Comparison of ENCODE assay signal across 10 mouse cellular contexts in genomic region chr10:14404070-14404469, GRCm38 (mm10).
DNase-seq lines count a peak whose midpoint lies in the region; ATAC-seq and TF ChIP-seq lines count a peak whose summit lies in the region.
"Had no signal": no experiment of that assay in that cellular context is flagged by ENCODE, and none has a peak within 500 bp of the region (broad histone marks: within the 10 kb centered on the region; RNA-seq: fewer than 3 reads in every experiment).

No protein-coding gene starts in this region.

- no peak overlapping the region for H3K4me2 ChIP-seq in embryonic facial prominence, embryonic 11.5 days (ENCODE audit: low read depth, low read length)
- H3K4me2 ChIP-seq in liver, embryonic 12.5 days: no peak overlapping the region
- H3K4me2 ChIP-seq in lung, postnatal 0 days (replicated peaks; ENCODE audit: low read depth, low read length): no peak overlapping the region
- H3K4me2 ChIP-seq: heart, embryonic 13.5 days had no signal

- TF ChIP-seq EP300 in lung, postnatal 0 days (IDR thresholded peaks at IDR 0.05): no peak

- DNase-seq in embryonic facial prominence, embryonic 11.5 days (ENCODE audit: low spot score): peak; percentile 63
- no peak for DNase-seq in embryonic facial prominence, embryonic 10.5 days (ENCODE audit: low spot score)
- peak; percentile 26 for DNase-seq in liver, adult 2 months (ENCODE audit: extremely low read depth, low read depth, low spot score)
- DNase-seq in adrenal gland, postnatal 25 days: peak; percentile 2
- peak; percentile 42 for DNase-seq in lung, postnatal 0 days (ENCODE audit: low spot score)
- DNase-seq in cerebellum, adult 18-20 months: no peak
- no peak for DNase-seq in ovary, postnatal 14 days (ENCODE audit: low spot score)

- H3K36me3 ChIP-seq in embryonic facial prominence, embryonic 11.5 days (replicated peaks; ENCODE audit: control insufficient read depth, insufficient read depth, low read depth, low read length): no peaks in the 10 kb centered on the region
- no peaks in the 10 kb centered on the region for H3K36me3 ChIP-seq in embryonic facial prominence, embryonic 10.5 days (replicated peaks)
- no peaks in the 10 kb centered on the region for H3K36me3 ChIP-seq in liver, adult 2 months (ENCODE audit: control insufficient read depth, insufficient read depth, low read length)
- H3K36me3 ChIP-seq in liver, embryonic 12.5 days: no peaks in the 10 kb centered on the region
- no peaks in the 10 kb centered on the region for H3K36me3 ChIP-seq in lung, postnatal 0 days (ENCODE audit: insufficient read depth, low read length)

- no peak for TF ChIP-seq POLR2A in liver, adult 2 months (IDR thresholded peaks at IDR 0.05; ENCODE audit: extremely low read depth, insufficient read depth, low read length)

- no peak overlapping the region for H3K4me3 ChIP-seq in embryonic facial prominence, embryonic 11.5 days (ENCODE audit: low read depth, low read length)
- H3K4me3 ChIP-seq in embryonic facial prominence, embryonic 10.5 days: no peak overlapping the region
- no peak overlapping the region for H3K4me3 ChIP-seq in liver, adult 2 months (ENCODE audit: insufficient read depth, low read depth, low read length)
- H3K4me3 ChIP-seq in liver, embryonic 12.5 days: no peak overlapping the region
- H3K4me3 ChIP-seq in lung, postnatal 0 days (ENCODE audit: low read depth, low read length): no peak overlapping the region
- H3K4me3 ChIP-seq: heart, embryonic 13.5 days; megakaryocyte, embryonic 14.5 days had no signal

- H3K27me3 ChIP-seq in embryonic facial prominence, embryonic 11.5 days (ENCODE audit: control insufficient read depth, insufficient read depth, low read length): no peaks in the 10 kb centered on the region
- H3K27me3 ChIP-seq in embryonic facial prominence, embryonic 10.5 days (replicated peaks; ENCODE audit: low read depth, poor library complexity, severe bottlenecking): no peaks in the 10 kb centered on the region
- H3K27me3 ChIP-seq in liver, adult 2 months (ENCODE audit: control insufficient read depth, insufficient read depth, low read length): no peaks in the 10 kb centered on the region
- no peaks in the 10 kb centered on the region for H3K27me3 ChIP-seq in liver, embryonic 12.5 days (replicated peaks)
- no peaks in the 10 kb centered on the region for H3K27me3 ChIP-seq in lung, postnatal 0 days (replicated peaks; ENCODE audit: insufficient read depth, low read length)
- H3K27me3 ChIP-seq: heart, embryonic 13.5 days; megakaryocyte, embryonic 14.5 days had no signal

- no peak; the same call in 1 of the 2 replicates for ATAC-seq in embryonic facial prominence, embryonic 11.5 days (replicated peaks; ENCODE audit: insufficient number of reproducible peaks, low FRiP score, low TSS enrichment, low read depth)
- ATAC-seq in liver, embryonic 12.5 days: no peak
- no peak for ATAC-seq in lung, postnatal 0 days

- 59% methylated on average over 1 of the region's 1 CpGs for WGBS in embryonic facial prominence, embryonic 11.5 days
- 74% methylated on average over 1 of the region's 1 CpGs for WGBS in embryonic facial prominence, embryonic 10.5 days
- WGBS in liver, adult 2 months: 52% methylated on average over 1 of the region's 1 CpGs
- 38% methylated on average over 1 of the region's 1 CpGs for whole genome bisulfite sequencing in liver, embryonic 12.5 days (ENCODE audit: insufficient replicate concordance)
- WGBS in lung, postnatal 0 days: 58% methylated on average over 1 of the region's 1 CpGs

- no peaks in the 10 kb centered on the region for H3K4me1 ChIP-seq in embryonic facial prominence, embryonic 11.5 days (ENCODE audit: control insufficient read depth, insufficient read depth, low read length)
- no peaks in the 10 kb centered on the region for H3K4me1 ChIP-seq in embryonic facial prominence, embryonic 10.5 days
- no peaks in the 10 kb centered on the region for H3K4me1 ChIP-seq in liver, adult 2 months (ENCODE audit: control insufficient read depth, insufficient read depth, low read length)
- no peaks in the 10 kb centered on the region for H3K4me1 ChIP-seq in liver, embryonic 12.5 days
- no peaks in the 10 kb centered on the region for H3K4me1 ChIP-seq in lung, postnatal 0 days (ENCODE audit: insufficient read depth, low read depth, low read length)
- H3K4me1 ChIP-seq: heart, embryonic 13.5 days; megakaryocyte, embryonic 14.5 days had no signal

- no peak for TF ChIP-seq CTCF in liver, adult 2 months (IDR thresholded peaks at IDR 0.05; ENCODE audit: low read depth, low read length)
- peak; percentile 54 for TF ChIP-seq CTCF in lung, postnatal 0 days (IDR thresholded peaks at IDR 0.05)

- no peak overlapping the region for H3K27ac ChIP-seq in embryonic facial prominence, embryonic 11.5 days (replicated peaks; ENCODE audit: low read depth, low read length)
- no peak overlapping the region for H3K27ac ChIP-seq in embryonic facial prominence, embryonic 10.5 days (replicated peaks)
- H3K27ac ChIP-seq in liver, adult 2 months (replicated peaks; ENCODE audit: insufficient read depth, low read depth, low read length): no peak overlapping the region
- no peak overlapping the region for H3K27ac ChIP-seq in liver, embryonic 12.5 days
- H3K27ac ChIP-seq in lung, postnatal 0 days (ENCODE audit: low read length): no peak overlapping the region
- H3K27ac ChIP-seq: heart, embryonic 13.5 days had no signal

- H3K79me2 ChIP-seq in liver, adult 2 months (ENCODE audit: control insufficient read depth, insufficient read depth, low read length): no peaks in the 10 kb centered on the region

- H3K9ac ChIP-seq in embryonic facial prominence, embryonic 11.5 days (replicated peaks; ENCODE audit: low read length): no peak overlapping the region
- no peak overlapping the region for H3K9ac ChIP-seq in liver, adult 2 months (ENCODE audit: low read depth, low read length)
- H3K9ac ChIP-seq in liver, embryonic 12.5 days: no peak overlapping the region
- no peak overlapping the region for H3K9ac ChIP-seq in lung, postnatal 0 days (replicated peaks; ENCODE audit: low read depth)
- H3K9ac ChIP-seq: heart, embryonic 13.5 days had no signal

- H3K9me3 ChIP-seq in embryonic facial prominence, embryonic 11.5 days (replicated peaks; ENCODE audit: control insufficient read depth, low read length): no peaks in the 10 kb centered on the region
- H3K9me3 ChIP-seq in embryonic facial prominence, embryonic 10.5 days: peaks cover 21% of the 10 kb centered on the region
- no peaks in the 10 kb centered on the region for H3K9me3 ChIP-seq in liver, embryonic 12.5 days (replicated peaks)
- no peaks in the 10 kb centered on the region for H3K9me3 ChIP-seq in lung, postnatal 0 days (ENCODE audit: low read length)
- H3K9me3 ChIP-seq: megakaryocyte, embryonic 14.5 days had no signal

Comparison
In these comparisons a context has a peak if more than half of its experiments do, and no peak if none do; other contexts are left out.
1. DNase-seq: peak in embryonic facial prominence, embryonic 11.5 days (single experiment), liver, adult 2 months (single experiment), adrenal gland, postnatal 25 days (single experiment) and lung, postnatal 0 days (single experiment); none in embryonic facial prominence, embryonic 10.5 days (single experiment), cerebellum, adult 18-20 months (0 of 2) and ovary, postnatal 14 days (single experiment).